Mouse (Mus musculus): ENCODE data around the gene Tead3.

Tead3 gene

GRCm38 (mm10) chr17:28311366-28312132 lies 39.1 kb downstream of the Tead3 start:
- CTCF ChIA-PET, result interaction anchor here (0.7 to 1.7 kb wide), 4 partner anchors 18 to 418 kb away, joined by 3 to 9 read pairs (median 4); partner anchors contain the start of gene Def6

GRCm38 (mm10) chr17:28310831-28311230 lies 39.8 kb downstream of the Tead3 start:
- CTCF ChIA-PET, result interaction anchor here (1.2 to 1.7 kb wide), 2 partner anchors 18 to 85 kb away, joined by 3 to 4 read pairs; no protein-coding TSS in a partner anchor

DNA sequence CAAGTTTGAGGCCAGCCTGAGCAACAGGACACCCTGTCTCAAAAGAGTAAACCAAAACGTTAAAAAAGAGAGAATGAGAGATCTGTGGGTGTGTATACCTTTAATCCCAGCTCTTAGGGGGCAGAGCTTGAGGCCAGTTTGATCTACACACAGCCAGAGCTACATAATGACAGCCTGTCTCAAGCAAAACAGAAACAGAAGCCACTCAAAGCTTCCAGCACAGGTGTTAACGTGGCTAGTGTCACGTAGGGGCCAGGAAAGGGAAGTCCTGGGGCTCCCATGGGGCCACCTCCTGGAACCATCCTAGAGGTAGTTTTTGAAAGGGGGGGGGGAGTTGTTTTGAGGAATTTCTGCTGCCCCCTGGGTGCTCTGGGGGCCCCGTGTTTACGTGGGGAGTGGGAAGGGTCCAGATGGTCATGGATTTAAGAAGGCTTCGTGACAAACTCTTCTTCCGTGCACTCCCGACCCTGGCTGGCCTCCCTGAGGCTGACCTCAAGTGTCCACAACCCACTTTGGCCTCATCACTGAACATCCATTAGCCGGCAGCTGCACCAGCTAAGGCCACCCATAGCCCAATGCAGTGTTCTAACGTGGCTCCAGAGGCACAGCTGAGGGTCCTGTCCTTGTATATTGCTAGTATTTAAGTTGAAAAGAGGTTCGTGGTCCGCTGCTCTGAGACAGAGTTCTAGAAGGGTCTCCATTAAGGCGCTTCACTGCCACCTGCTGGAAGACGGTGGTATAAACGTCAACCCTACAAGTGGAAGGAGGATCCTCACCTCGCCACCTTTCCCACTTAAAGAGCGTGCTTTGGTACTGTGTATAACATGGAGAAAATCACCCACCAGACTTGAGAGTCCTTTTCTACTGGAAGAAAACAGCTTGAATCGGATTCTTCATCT lies 42.1 kb downstream of the Tead3 start:
- CTCF ChIA-PET, result interaction anchor here (0.5 to 0.7 kb wide), 9 partner anchors 38 to 507 kb away, joined by 3 to 22 read pairs (median 7); no protein-coding TSS in a partner anchor

DNA sequence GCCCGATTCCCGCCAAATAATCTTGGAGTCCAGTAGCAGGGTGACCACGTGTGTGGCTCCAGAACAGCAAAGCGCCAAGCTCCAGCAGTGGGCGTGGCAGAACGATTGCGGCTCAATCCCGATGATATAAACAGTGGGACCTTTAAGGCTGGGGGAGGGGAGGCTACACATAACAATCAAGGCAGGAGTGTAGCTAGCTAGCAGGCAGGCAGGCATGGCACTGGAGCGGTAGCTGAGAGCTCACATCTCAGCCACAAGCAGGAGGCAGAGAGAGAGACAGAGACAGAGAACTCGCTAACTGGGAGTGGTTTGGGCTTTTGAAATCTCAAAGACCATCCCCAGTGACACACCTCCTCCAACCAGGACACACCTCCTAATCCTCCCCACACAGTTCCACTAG lies 45.4 kb downstream of the Tead3 start:
- CTCF ChIA-PET, result no interaction called here

- CTCF ChIA-PET, result interaction anchor here (0.6 kb wide), 1 partner anchor 27 kb away, joined by 3 read pairs; no protein-coding TSS in a partner anchor
These were observed 49.8 kb downstream of the Tead3 start for GRCm38 (mm10) chr17:28300850-28301249.

DNA sequence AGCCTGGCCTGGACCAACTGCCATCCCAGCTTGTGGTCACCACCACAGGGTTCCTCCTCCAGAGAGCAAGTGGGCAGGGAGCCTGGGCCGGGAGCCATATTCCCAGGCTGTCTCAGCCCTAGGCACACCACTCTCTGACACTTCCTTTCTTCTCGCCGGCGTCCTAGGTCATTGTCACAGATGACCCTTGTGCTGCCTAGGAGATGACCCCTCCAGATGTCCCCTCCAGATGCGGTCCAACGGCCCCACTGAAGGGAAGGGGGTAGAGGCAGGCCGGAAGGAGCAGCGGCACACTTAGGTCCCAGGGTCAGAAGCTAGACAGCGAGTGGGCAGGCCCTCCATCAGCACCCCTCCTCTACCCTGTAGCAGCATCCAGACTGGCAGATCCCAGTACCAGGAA lies 50.3 kb downstream of the Tead3 start:
- CTCF ChIA-PET, result interaction anchor here (0.6 kb wide), 2 partner anchors 26 to 36 kb away, joined by 3 read pairs; no protein-coding TSS in a partner anchor

- CTCF ChIA-PET, result interaction anchor here (0.6 kb wide), 1 partner anchor 36 kb away, joined by 3 read pairs; no protein-coding TSS in a partner anchor
These were observed 50.8 kb downstream of the Tead3 start for GRCm38 (mm10) chr17:28299669-28300320.

DNA sequence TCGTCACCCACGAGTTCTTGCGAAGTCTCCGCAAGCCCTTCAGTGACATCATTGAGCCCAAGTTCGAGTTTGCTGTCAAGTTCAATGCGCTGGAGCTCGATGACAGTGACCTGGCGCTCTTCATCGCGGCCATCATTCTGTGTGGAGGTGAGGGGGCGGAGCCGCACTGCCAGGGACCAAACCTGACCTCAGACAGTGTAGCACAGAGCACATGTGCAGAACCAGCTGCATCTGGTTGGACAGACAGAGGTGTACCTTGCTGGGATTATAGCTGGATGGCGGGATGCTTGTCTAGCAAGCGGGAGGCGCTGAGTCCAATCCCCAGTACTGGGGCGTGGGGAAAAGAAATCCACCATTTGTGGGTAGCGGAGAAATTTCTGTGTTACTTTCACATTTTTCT lies 51.7 kb downstream of the Tead3 start:
- CTCF ChIA-PET, result no interaction called here

GRCm38 (mm10) chr17:28294449-28295333 lies 55.9 kb downstream of the Tead3 start:
- CTCF ChIA-PET, result interaction anchor here (0.6 kb wide), 1 partner anchor 31 kb away, joined by 5 read pairs; no protein-coding TSS in a partner anchor

DNA sequence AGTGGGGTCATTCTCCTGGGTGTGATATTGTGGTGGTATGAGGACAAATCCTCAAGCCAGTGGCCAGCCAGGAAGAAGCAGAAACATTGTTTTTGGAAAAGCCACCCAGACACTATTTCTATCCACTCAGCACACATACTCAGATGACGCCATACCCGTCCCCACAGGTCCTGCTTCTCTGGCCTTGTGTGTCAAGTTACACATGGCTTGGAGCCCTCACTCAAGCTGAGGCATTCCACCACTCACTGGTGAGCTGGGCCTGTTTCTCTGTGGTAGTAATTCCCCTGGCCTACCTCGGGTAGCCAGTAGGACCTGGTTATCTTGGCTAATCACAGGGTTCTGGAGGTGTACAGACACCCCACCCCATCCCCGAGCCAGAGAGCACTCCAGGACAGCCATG lies 56.9 kb downstream of the Tead3 start:
- CTCF ChIA-PET, result no interaction called here

DNA sequence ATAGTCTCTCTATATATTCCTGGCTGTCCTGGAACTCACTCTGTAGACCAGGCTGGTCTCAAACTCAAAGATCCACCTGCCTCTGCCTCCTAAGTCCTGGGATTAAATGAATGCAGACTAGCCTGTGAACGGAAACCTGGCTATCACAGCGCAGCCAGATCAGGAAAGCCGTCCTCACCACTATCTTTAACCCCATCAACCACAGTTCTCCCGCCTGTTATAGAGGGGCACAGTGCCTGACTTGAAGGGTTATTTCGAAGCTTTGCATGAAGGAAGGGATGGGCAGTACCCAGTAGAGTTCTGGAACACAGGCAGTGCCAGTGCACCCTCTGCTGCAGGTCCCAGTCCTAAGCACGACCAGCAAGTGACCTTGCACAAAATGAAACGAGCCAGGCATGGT lies 59.3 kb downstream of the Tead3 start:
- CTCF ChIA-PET, result interaction anchor here (0.7 kb wide), 1 partner anchor 647 kb away, joined by 3 read pairs; no protein-coding TSS in a partner anchor

DNA sequence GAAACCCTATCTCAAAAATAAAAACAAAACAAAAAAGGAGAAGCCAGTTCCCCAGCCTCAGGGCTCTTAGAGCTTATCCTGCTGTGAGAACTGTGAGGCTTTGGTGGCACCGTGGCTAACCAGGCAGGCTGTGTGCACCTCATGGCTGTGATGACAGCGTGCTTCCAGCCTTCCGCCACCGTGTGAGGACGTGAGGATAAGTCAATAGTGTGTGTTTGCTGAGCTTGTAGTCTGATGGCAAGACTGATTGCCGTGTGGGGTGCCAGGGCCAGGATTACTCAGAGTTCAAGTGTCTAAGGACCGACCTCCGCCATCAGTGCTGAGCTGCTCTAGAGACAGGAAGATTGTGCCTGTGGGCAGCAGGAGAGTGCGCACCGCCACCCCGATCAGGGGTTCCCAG lies 59.9 kb downstream of the Tead3 start:
- CTCF ChIA-PET, result no interaction called here

GRCm38 (mm10) chr17:28290262-28290661 lies 60.4 kb downstream of the Tead3 start:
- CTCF ChIA-PET, result no interaction called here

GRCm38 (mm10) chr17:28287980-28288379 lies 62.6 kb downstream of the Tead3 start:
- CTCF ChIA-PET, result no interaction called here

GRCm38 (mm10) chr17:28287578-28287977 lies 63.0 kb downstream of the Tead3 start:
- CTCF ChIA-PET, result no interaction called here

GRCm38 (mm10) chr17:28286964-28287363 lies 63.7 kb downstream of the Tead3 start:
- CTCF ChIA-PET, result no interaction called here

DNA sequence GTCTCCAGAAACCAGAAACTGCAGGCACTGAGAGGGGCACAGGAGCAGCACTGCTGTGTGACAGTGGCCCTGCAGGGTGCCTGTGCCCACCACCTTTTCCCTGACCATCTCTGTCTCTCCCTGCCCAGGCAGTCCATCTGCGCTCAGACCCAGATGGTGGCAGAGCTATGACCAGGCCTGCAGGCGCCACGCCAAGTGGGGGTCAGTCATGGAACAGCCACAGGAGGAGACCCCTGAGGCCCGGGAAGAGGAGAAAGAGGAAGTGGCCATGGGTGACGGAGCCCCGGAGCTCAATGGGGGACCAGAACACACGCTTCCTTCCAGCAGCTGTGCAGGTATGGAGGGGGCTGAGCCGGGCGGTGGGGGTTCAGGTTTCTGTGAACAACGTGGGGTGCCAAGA lies 64.5 kb downstream of the Tead3 start:
- CTCF ChIA-PET, result interaction anchor here (0.5 kb wide), 1 partner anchor 21 kb away, joined by 3 read pairs; no protein-coding TSS in a partner anchor

GRCm38 (mm10) chr17:28283199-28283598 lies 67.4 kb downstream of the Tead3 start:
- CTCF ChIA-PET, result no interaction called here

DNA sequence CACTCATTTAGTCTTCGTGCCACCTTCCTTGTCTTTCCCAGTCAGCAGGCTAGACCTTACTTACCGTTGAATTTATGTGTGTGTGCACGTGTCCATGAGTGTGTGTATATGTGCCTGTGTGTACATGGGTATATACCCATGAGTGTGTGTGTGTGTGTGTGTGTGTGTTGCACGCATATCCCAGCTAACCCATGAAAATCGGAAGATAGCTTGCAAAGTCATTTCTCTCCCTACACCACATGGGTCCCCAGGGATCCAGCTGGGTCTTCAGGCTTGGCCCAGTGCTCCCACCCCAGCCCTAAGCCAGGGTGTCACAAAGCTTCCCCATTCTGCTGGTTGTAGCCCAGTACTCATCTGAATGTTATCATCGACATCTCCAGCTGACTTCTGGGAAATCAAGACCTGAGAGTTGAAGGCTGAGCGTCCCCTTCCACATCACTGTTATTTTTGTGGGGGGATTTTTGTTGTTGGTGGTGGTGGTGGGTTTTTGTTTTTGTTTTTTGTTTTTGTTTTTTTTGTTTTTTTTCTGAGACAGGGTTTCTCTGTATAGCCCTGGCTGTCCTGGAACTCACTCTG lies 68.7 kb downstream of the Tead3 start:
- CTCF ChIA-PET, result no interaction called here
